Mouse (Mus musculus): ENCODE results near the gene Zfp683.

The Zfp683 gene

DNA sequence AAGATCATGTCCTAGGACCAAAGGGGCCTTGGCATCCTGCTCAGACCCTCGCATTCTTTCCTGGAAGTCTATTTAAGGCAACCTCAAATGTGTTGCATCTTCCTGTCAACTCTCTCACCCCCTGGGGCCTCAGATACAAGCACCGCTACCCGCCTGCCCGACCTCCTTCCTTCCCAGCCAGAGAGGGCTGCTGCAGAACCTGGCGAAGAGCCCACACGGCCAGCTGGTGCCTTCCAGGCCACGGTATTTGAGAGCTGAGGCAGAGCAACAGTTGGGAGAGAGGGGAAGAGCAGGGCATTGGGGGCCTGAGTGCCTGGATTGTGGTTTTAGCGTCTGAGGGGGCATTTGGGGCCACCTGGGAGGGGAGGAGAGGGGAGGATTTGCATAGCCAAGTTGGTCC, 1.1 kb upstream of the Zfp683 start:
- no peak for DNase-seq

DNA sequence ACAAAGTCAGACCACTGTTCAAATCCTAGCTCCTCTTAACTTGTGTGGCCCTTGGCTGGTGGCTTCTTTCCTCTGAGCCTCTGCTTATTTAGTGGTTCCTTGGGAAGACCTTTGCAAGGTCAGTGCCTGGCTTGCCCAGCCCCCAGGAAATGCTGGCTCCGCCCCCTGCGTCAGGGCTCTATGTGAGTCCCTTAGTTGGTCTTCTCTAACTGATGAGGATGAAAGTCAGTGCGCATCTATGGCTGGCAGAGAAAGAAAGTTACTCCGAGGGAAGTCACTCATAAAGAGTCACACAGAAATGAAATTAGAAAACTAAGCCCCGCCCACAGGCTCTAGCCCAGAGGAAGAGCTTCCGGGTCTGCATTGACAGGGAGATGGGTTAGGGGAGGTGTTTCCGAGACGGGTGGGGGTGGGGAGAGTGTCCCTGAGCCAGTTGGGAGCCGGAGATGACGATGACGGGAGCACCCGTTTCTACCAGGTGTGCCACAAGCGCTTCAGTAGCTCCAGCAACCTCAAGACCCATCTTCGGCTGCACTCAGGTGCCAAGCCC, 4.6 kb downstream of the Zfp683 start:
- DNase-seq = no peak

DNA sequence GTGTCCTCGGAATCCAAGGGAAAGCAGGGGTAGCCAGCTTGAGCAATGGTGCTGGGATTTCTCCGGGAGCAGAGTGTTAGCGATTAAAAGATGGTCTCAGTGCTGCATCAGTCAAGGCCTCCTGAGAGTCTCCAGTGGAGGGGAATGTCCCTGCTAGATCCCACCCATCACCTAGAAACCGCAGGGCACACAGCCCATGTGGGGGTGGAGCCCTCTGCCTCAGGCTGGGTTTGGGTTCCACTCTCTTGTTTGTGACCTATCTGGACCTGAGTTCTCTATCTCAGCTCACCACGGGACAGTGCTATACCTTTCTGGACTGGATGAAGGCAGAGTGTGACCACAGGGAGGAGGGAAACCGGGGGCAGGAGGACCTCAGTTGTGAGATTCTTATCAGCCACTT, 5.3 kb downstream of the Zfp683 start:
- no peak for DNase-seq

- DNase-seq = no peak
Observed at GRCm38 (mm10) chr4:134060135-134060865, 6.7 kb downstream of the Zfp683 start, which contains the start of gene Crybg2. TSS of gene Crybg2 (plus strand) at chr4:134060815.

GRCm38 (mm10) chr4:134061166-134061830, 7.7 kb downstream of the Zfp683 start:
- DNase-seq = no peak

DNA sequence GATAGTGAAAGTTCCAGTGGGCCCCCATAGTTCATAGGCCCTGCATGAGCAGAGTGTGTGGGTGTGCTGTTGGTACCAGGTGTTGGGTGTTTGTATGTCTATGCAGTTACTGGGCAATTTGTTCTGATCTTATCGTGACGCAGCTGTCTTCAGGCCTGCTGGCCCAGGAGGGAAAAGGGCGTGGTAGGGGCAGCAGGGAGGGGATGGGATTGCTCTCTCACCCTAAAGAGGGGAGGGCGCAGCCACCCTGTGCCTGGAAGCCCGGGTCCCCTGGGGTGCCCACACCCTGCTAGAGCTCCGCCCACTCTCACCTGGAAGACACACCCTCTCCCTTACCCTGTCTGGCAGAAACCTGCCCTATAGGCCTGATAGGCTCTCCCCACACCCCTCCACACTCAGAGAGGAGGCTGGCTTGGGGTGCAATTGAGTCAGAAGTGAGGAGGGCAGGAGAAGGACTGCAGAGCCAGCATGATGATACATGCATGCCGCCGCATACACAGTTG, 8.4 kb downstream of the Zfp683 start:
- DNase-seq = no peak

- DNase-seq = no peak
Observed at GRCm38 (mm10) chr4:134062561-134062960, 8.9 kb downstream of the Zfp683 start.

DNA sequence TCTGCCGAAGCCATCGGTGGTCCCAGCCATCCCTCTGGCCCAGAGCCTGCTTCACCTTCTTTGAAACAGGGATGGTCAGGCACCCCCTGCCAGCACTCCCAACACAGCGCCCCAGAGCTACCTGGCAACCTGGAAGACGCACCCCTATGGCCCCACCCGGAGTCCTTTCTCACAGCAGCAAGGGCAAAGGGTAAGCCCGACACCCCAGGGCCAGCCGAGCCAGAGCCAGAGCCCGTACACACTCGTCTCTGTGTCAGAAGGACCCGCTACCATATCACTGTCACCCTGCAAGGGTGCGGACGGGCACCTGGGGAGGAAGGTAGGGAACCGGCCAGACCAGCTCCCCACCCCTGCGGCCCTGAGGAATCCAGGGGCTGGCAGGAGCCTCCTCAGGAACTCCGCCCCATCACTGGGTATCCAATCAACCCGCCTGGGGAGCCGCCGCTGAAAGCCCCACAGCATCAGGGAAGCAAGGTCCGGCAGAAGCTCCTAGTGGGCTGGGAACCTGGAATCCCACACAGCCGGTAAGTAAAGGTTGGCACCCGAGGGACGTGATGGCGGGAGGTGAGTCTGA, 11.9 kb downstream of the Zfp683 start:
- peak; percentile 47 for DNase-seq

DNA sequence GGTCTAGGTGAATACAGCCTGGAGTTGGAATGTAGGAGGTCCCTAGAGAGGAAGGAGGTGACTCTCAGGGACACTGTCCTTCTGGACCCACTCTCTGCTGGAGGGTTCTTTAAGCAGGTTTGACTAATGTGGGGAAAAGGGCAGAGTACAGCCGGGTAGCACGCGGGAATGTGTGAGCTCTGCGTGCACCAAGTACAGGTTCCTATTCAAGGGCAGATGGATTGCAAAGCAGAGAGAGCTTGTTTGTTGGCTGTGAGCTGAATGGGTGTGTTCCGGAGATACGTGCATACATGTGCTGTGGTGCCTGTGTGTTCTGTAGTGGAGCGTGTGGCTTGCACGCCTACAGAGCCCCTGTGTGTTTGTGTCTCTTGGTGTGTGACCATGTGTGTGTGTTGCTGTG, 13.7 kb downstream of the Zfp683 start:
- no peak for DNase-seq

DNA sequence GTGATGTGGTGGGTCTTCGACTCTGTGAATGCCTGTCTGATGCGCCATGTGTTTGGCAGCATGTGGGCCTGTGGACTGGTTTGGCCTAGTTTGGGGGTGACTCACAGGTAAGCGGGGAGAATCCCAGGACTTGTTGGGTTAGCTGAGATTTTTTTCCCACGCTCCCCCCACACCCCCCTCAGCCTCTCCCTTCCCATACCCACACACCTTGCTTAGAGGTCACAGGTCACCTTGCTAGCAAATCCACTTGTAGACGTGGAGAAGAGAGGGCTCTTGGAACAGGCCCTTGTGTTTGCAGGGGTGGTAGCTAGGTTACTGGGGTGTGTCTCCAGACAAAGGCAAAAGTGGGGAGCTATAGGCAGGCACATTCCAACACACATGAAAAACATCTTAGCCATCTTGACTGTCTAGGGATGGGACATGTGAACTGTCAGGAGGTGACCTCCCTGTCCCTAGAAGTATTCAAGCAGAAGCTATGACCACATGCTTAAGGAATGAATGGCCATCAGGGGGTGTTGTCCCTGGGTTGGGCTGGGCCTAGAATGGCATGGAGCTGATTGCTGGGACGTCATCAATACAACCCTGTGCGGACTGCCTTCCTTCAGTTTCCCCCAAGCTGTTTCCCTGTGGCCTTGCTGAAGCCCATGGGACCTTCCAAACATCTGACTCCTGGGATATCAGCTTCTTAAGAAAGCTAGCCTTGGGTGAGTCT, 14.4 kb downstream of the Zfp683 start:
- DNase-seq = peak; percentile 42

DNA sequence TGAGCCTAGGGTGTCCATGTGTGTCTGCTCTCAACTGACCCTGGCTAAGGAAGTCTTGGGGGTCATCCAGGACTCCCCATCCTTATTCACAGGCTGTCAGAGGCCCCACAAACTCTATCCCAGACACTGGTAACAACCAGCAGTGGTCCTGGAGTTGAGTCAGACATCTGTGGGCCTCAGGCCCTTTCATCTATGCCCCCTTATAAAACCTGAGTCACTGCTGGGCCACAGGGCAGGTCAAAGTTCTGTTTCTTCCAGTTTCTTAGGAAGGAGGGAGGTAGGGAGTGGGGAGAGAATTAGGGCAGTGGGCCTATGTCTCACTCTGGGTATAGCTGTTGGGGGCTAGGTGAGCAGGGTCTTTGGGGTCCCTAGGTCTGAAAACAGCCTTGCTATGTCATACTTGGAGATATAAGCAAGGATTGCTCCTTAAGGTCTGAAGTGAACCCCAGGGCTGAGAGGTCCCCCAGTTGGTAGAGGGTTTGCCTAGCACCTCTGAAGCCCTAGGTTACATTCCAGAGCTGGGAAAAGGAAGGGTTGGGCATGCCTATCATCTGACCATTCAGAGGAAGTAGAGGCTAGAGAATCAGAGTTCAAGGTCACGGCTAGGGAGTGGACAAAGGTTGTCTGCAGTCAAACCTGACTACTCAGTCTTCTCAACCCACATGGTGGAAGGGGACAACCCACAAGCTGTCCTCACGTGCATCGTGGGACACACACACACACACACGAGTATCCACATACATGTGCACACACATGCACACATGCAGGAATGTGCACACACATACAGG, 15.3 kb downstream of the Zfp683 start:
- no peak for DNase-seq

DNA sequence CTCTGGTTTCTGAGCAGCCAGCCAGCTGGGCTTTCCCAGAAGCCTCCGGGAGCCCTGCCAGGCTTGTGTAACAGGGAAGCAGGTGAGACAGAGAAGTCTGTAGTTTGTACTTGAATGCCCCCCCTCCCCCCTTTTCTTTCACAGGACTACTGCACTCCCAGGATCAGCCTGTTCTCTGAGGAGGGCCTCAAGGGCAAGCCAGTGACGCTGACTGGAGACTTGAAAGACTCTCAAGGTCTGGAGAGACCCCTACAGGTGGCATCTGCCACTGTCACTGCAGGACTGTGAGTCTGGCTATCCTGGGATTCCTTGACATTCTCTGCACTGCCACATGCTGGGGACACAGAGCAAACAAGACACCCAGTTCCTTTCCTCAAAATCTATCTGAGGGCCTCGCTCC, 25.1 kb downstream of the Zfp683 start:
- DNase-seq = peak; percentile 78

DNA sequence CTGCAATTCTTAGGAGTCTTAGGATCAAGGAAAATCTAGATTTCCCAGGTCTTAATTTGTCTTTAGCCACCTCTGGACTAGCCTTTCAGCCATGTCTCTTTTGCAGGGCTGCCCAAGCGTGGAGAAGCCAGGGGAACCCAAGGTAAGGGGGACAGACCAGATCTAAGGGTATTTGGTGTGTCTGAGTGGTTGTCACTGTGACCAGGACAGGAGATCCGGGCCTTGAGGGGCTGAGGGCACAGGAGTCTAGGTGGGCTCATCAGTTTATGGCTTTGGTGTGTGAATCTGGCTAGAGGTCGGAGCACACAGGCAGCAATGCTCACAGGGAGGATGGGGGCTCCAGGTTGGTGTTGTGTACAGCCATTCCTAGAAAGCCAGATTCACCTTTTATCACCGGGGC, 27.0 kb downstream of the Zfp683 start:
- no peak for DNase-seq

DNA sequence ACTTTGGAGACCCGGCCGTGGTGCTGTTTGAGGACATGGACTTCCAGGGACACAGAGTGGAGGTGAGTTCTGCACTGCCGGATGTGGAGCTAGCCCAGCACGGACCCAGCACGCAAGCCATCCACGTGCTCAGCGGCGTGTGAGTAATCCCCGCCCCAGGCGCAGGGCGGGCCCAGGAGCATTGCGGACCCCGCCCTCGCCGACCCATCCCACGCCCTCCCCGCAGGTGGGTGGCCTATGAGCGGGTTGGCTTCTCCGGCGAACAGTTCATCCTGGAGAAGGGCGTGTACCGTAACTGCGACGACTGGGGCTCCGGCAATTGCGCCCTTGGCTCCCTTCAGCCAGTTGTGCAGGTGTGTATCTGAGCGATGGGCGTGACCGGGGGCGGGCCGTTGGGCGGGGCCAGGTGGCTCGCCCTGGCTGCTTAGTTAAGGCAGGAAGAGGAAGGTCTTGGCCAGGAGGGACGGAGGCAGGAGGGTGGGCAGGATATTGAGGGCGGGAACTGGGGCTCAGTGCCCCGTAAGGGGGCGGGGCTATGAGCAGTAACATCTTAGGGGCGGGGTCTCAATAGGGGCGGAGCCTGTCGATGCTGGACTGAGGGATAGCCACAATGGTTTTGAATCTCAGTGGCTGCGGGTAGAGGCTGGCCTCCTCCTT, 28.2 kb downstream of the Zfp683 start:
- peak; percentile 92 for DNase-seq

GRCm38 (mm10) chr4:134082460-134082859, 28.8 kb downstream of the Zfp683 start:
- DNase-seq = no peak

DNA sequence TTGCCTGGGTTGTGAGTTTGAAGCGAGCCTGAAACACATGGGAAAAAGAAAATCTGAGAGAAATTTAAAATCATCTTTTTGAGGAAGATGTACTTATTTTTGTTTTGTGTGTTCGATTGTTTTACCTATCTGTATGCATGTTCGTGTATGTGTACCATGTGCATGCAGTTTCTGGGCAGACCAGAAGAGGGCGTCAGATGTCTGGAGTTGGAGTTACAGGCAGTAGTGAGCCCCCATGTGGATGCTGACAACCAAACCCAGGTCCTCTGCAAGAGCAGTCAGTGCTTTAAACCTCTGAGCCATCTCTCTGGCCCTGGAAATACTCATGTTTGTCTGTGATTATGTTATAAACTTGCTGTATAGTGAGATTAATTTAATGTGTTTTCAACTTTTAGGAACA, 31.4 kb downstream of the Zfp683 start:
- DNase-seq = no peak

GRCm38 (mm10) chr4:134087412-134087811, 33.8 kb downstream of the Zfp683 start:
- peak; percentile 59 for DNase-seq

- DNase-seq = no peak
Observed at GRCm38 (mm10) chr4:134089029-134089428, 35.4 kb downstream of the Zfp683 start.

GRCm38 (mm10) chr4:134090521-134091224, 37.0 kb downstream of the Zfp683 start:
- no peak for DNase-seq

DNA sequence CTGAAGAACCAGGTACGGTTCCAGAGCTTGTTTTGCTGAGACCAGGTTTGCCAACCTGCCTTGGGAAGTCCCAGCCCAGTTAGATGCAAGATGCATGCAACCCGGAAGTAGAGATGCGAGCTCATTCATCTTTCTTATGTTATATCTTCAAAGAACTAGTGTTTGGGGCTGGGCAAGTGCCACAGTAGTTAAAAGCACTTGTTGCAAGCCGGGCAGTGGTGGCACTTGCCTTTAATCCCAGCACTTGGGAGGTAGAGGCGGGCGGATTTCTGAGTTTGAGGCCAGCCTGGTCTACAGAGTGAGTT, 37.5 kb downstream of the Zfp683 start:
- no peak for DNase-seq

Measured in lung, postnatal 36 days (tissue).